ENCODE assay signal across 24 mouse cellular contexts in the genomic region with DNA sequence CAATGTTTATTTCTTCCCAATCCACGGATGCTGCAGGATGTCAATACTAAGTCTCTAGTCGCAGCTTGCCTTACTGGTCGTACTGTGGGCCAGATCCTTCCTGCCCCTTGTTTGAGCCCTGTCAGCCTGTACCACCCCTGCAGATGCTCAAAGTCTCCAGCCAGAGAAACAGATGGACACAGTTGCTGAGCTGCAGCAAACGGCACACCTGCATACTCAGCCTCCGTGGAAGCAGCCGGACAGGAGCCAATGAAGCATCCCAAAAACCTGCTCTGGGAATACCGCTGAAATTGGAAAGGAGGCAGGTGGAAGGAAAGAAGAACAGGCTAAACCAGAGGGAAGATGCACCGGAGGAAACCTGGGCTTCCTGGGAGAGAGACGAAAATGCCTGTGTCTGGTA.
DNase-seq lines count a peak whose midpoint lies in the region; ATAC-seq and TF ChIP-seq lines count a peak whose summit lies in the region.
"Had no signal": no experiment of that assay in that cellular context is flagged by ENCODE, and none has a peak within 500 bp of the region (broad histone marks: within the 10 kb centered on the region; RNA-seq: fewer than 3 reads in every experiment).

No protein-coding gene starts in this region.

- TF ChIP-seq POLR2A in testis, adult 2 months (IDR thresholded peaks at IDR 0.05; ENCODE audit: control insufficient read depth, low read depth, low read length): no peak

- TF ChIP-seq CTCF in testis, adult 2 months (IDR thresholded peaks at IDR 0.05; ENCODE audit: control insufficient read depth, insufficient read depth, insufficient replicate concordance, low read depth, low read length): no peak

- peak; percentile 60 for DNase-seq in cerebellum, adult 9-10 months
- DNase-seq in cerebellum, postnatal 36 days: no peak
- no peak for DNase-seq in testis, postnatal 10 days (ENCODE audit: low spot score)
- no peak for DNase-seq in layer of hippocampus, adult 18-20 months (ENCODE audit: low spot score in 2 of 2)
- DNase-seq: adrenal gland, postnatal 10 days; gastrocnemius, postnatal 14 days; heart, postnatal 14 days; kidney, adult 9 months; kidney, postnatal 10 days; layer of hippocampus, adult 9-11 months; lung, postnatal 14 days; right cerebral cortex, postnatal 25 days; thymus, adult 2 months; thymus, postnatal 36 days had no signal

- no peak overlapping the region for H3K9ac ChIP-seq in hindbrain, embryonic 13.5 days
- H3K9ac ChIP-seq in hindbrain, embryonic 12.5 days: no peak overlapping the region
- H3K9ac ChIP-seq: forebrain, embryonic 13.5 days; limb, embryonic 12.5 days; liver, embryonic 15.5 days; lung, embryonic 14.5 days had no signal

- H3K4me1 ChIP-seq in hindbrain, embryonic 13.5 days (replicated peaks): peaks cover 15% of the 10 kb centered on the region; the same call in 1 of the 2 replicates
- 0 out of 2 replicates have a peak, but pooled peaks cover 2% of the 10 kb centered on the region for H3K4me1 ChIP-seq in hindbrain, embryonic 12.5 days
- H3K4me1 ChIP-seq in testis, adult 2 months (ENCODE audit: control insufficient read depth, insufficient read depth, low read length): no peaks in the 10 kb centered on the region
- H3K4me1 ChIP-seq: forebrain, embryonic 13.5 days had no signal

- H3K4me3 ChIP-seq in hindbrain, embryonic 13.5 days: no peak overlapping the region
- no peak overlapping the region for H3K4me3 ChIP-seq in hindbrain, embryonic 12.5 days
- peak overlapping the region; percentile 56 for H3K4me3 ChIP-seq in testis, adult 2 months (ENCODE audit: control insufficient read depth, low read depth, low read length)
- H3K4me3 ChIP-seq: forebrain, embryonic 13.5 days; limb, embryonic 12.5 days; liver, embryonic 15.5 days had no signal

- H3K9me3 ChIP-seq in hindbrain, embryonic 13.5 days: no peaks in the 10 kb centered on the region
- no peaks in the 10 kb centered on the region for H3K9me3 ChIP-seq in hindbrain, embryonic 12.5 days (replicated peaks)
- H3K9me3 ChIP-seq: forebrain, embryonic 13.5 days; limb, embryonic 12.5 days; liver, embryonic 15.5 days had no signal

- H3K27me3 ChIP-seq in hindbrain, embryonic 13.5 days: no peaks in the 10 kb centered on the region
- no peaks in the 10 kb centered on the region for H3K27me3 ChIP-seq in hindbrain, embryonic 12.5 days
- H3K27me3 ChIP-seq in testis, adult 2 months (ENCODE audit: control insufficient read depth, insufficient read depth, low read length): no peaks in the 10 kb centered on the region
- H3K27me3 ChIP-seq: forebrain, embryonic 13.5 days; limb, embryonic 12.5 days; Patski had no signal

- peak overlapping the region; percentile 44 for H3K27ac ChIP-seq in hindbrain, embryonic 13.5 days
- no peak overlapping the region for H3K27ac ChIP-seq in hindbrain, embryonic 12.5 days
- no peak overlapping the region for H3K27ac ChIP-seq in testis, adult 2 months (ENCODE audit: control insufficient read depth, insufficient read depth, low read depth, low read length)
- H3K27ac ChIP-seq: forebrain, embryonic 13.5 days; limb, embryonic 12.5 days; liver, embryonic 15.5 days had no signal

- ATAC-seq in hindbrain, embryonic 13.5 days (ENCODE audit: low FRiP score): no peak
- no peak for ATAC-seq in hindbrain, embryonic 12.5 days (ENCODE audit: low FRiP score)
- ATAC-seq: forebrain, embryonic 13.5 days; intestine, embryonic 16.5 days; midbrain, embryonic 16.5 days; Patski had no signal

- H3K36me3 ChIP-seq in hindbrain, embryonic 13.5 days: no peaks in the 10 kb centered on the region
- no peaks in the 10 kb centered on the region for H3K36me3 ChIP-seq in hindbrain, embryonic 12.5 days
- no peaks in the 10 kb centered on the region for H3K36me3 ChIP-seq in testis, adult 2 months (ENCODE audit: control insufficient read depth, insufficient read depth, low read length)
- H3K36me3 ChIP-seq: limb, embryonic 12.5 days; liver, embryonic 15.5 days had no signal

- no peak overlapping the region for H3K4me2 ChIP-seq in hindbrain, embryonic 13.5 days
- H3K4me2 ChIP-seq in hindbrain, embryonic 12.5 days (replicated peaks): no peak overlapping the region
- H3K4me2 ChIP-seq: forebrain, embryonic 13.5 days; limb, embryonic 12.5 days; liver, embryonic 15.5 days; lung, embryonic 14.5 days had no signal

- WGBS in hindbrain, embryonic 13.5 days: 85% methylated on average over 9 of the region's 9 CpGs
- 86% methylated on average over 9 of the region's 9 CpGs for WGBS in hindbrain, embryonic 12.5 days
